Mouse (Mus musculus): ENCODE measurements at regions not wholly inside any gene's neighbourhood (a gene's known extent, or its start where the extent isn't known, plus 50 kb on each side); places are given as distances from the start of the nearest gene placed in this dataset.

DNA sequence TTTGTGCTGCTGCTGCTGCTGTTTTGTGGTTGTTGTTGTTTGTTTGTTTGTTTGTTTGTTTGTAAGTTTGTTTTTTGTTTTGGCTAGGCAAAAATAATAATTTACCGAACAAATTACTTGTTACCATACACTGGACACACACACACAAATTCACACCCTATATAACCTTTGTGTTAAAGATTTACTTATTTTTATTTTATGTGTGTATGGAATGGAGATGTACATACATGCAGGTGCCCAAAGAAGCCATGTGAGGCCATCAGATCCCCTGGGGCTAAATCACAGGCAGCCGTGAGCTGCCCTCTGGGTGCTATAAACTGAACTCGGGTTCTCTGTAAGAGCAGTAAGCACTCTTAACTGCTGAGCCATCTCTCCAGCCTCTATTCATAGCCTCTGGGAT lies 56.0 kb downstream of the Pttg1 start:
- H3K27ac ChIP-seq = no peak overlapping the region
- TF ChIP-seq CTCF (IDR thresholded peaks at IDR 0.05) = no peak
- intact Hi-C loops (cut with DNase I) = no loop called here
- no peak for DNase-seq
- no peak overlapping the region for H3K4me3 ChIP-seq

DNA sequence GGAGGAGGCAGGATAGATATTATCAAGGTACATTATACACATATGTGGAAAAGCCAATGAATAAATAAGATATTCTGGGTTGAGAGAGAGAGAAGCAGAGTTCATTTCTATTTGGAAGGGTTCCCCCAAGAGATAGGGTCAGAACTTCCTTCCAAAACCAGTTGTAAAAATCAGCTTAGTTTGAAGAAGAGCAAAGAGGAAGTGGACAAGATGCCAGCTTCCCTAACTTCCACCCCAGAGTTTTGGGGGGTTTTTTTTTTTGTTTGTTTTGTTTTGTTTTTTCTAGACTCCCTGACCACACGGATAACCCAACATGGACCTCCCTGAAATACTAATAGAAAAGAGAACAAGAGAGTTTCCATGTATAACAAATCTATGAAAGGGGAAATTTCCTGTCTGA lies 57.7 kb downstream of the Pttg1 start:
- intact Hi-C loops (cut with DNase I) = no loop called here
- no peak overlapping the region for H3K27ac ChIP-seq
- H3K4me3 ChIP-seq = no peak overlapping the region
- no peak for DNase-seq
- no peak for TF ChIP-seq CTCF (IDR thresholded peaks at IDR 0.05)

DNA sequence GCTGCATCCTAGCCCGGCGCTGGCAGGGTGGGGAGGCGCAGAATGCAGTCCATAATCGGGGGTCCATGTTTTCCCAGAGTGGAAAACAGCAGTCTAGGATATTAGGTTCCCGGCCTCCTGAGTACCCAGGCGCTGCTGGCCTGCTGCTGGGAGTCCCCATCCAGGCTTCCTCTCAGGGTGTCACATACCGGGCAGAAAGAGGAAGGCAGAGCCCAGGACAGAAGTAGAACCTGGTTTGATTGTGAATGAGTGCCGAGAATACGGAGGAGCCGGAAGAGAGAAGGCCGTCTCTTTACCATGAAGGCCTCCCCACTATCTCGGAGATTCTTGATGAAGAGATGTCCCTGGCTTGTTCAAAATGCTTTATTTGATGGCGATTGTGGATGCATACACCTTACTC lies 64.2 kb downstream of the Pttg1 start:
- no peak overlapping the region for H3K4me3 ChIP-seq
- H3K27ac ChIP-seq = no peak overlapping the region
- intact Hi-C loops (cut with DNase I) = no loop called here
- no peak for DNase-seq
- TF ChIP-seq CTCF (IDR thresholded peaks at IDR 0.05) = no peak

DNA sequence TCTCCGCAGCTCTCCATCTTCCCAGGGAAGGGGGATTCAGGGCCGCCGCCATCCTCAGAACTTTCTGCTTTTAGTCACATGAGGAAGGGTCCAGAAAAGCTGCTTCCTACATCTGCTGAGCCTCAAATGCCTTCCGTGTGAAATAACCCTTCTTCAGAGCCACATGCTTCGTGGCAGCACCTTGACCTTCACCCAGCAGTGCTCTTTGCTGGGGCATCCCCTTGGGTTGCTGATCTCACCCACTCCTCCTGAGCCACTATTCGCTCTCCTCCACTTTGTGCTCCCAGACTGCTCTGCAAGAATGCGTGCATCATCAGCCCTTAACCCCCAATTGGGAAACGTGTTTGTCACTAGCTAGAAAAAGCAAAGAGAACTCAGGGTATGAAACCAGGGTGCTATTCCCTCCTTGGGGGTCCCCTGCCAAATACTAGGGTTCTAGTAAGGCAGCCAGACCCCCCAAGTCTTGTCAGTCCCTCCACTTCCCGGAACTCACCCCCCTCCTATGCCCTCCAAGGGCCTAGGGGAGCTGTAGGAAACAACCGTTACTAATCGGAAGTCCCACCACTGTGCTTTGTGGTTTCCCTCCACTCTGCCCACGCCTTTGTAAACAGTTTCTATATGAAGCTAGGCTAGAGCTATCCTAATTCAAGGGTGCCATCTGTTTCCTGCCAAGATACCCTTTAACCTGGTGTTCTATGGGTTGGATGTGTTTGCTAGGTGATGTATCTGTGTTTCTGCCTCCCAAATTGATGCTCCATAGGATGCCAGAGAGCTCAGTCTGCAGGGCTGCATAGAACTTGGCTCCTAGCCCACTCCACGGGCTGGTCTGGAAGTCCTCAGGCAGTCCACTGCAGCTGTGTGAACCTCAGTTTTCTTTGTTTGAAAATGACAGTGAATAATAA lies 67.4 kb downstream of the Pttg1 start:
- DNase-seq = no peak
- Histone ChIP-seq H3K4me3 (no peak overlapping the region), H3K27ac (no peak overlapping the region)
- intact Hi-C loops (cut with DNase I) = no loop called here
- TF ChIP-seq CTCF (IDR thresholded peaks at IDR 0.05) = no peak

DNA sequence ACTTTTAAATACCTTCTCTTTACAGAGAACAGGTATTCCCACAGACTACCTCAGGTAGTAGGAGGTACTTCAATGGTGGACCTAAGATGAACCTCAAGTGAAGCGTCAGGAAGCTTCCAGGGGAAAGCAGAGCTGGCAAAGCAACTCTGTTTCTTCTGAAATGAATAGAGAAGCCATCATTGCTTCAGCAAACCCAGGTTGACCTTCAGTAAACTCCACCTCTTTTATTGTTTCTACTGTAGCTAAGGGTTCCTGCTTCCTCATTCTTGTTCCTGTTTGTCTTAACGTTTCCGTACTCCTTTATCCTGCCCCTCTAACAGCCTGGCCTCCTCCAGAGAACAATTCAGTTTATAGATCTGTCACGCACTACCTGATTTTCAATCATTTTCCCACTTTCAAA lies 72.4 kb downstream of the Pttg1 start:
- no peak for TF ChIP-seq CTCF (IDR thresholded peaks at IDR 0.05)
- intact Hi-C loops (cut with DNase I) = no loop called here
- DNase-seq = no peak
- H3K27ac ChIP-seq = no peak overlapping the region
- H3K4me3 ChIP-seq = no peak overlapping the region

DNA sequence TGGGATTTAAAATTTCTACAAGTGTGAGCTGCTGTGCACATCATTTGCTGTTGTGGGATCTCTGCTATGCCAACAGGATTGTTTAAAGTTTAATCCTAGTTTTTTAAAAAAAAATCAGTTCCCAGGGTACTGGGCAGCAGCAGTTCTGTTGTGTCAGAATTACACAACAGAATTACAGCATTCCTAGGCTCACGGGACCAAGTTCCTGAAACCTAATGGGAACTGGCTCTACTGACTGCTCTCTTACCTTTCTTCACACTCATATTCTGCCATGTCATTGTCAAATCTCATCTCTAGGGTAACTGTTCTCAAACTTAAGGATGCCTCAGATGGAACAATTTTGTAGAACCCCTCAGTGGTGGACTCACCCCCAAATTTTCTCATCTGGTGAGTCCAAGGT lies 73.0 kb downstream of the Pttg1 start:
- no peak for DNase-seq
- H3K27ac ChIP-seq = no peak overlapping the region
- no peak overlapping the region for H3K4me3 ChIP-seq
- TF ChIP-seq CTCF (IDR thresholded peaks at IDR 0.05) = no peak
- intact Hi-C loops (cut with DNase I) = no loop called here

DNA sequence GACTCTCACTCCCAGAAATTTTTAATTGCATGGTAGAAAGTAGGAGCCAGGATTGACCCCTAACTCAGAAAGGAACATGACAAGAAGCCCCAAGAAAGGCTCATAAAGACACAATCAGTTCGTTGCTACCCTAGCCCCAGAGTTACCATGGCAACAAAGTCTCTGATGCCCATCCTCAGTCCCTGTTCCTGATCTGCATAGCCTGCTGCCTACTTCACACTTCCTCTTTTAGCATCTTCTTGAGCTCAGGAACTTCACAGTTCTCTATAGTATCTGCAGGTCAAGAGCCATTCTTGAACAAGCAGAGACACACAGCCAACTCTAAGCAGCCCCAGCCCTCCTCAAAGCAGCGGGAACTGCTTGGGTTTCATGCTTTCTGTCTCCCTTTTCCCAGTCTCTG lies 74.2 kb downstream of the Pttg1 start:
- TF ChIP-seq CTCF (IDR thresholded peaks at IDR 0.05) = no peak
- DNase-seq = no peak
- intact Hi-C loops (cut with DNase I) = no loop called here
- Histone ChIP-seq H3K4me3 (no peak overlapping the region), H3K27ac (no peak overlapping the region)

DNA sequence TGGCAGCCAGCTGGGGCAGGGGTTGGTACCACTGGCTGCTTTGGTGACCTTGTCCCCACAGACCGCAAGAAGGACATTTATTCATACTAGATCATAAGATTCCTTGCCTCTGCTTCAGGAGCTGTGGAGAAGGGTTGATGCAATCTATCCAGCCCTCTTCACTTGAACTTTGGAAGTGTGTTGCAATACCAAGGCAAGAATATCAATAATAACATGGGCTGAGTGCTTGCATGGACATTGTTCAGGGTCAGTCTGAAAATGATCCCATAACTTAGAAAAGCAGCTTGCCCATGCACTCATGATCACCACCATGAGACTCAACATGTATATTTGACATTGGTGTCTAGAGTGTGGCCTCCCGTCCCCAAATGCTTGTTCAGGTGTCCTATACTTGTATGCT lies 74.7 kb downstream of the Pttg1 start:
- intact Hi-C loops (cut with DNase I) = no loop called here
- no peak for DNase-seq
- Histone ChIP-seq H3K27ac (no peak overlapping the region), H3K4me3 (no peak overlapping the region)
- TF ChIP-seq CTCF (IDR thresholded peaks at IDR 0.05) = no peak

DNA sequence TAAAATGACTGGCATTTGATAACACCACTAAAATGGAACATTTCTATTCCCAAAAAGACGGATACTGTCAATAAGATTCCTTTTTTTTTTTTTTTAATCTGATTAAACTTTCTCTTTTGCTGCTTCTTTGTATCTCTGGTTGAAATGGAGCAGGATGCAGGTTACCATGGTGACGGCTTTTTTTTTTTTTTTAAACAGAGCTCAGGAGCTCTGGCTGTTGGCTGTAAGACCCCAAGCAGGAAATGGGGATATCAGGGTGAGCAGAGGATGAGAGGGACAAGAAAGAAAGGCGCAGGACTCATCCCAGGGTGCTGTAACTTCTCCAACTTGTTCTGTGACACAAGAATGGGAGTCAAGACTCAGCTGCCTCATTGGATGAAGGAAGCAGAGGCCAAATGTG lies 75.8 kb downstream of the Pttg1 start:
- no peak for DNase-seq
- H3K27ac ChIP-seq = no peak overlapping the region
- intact Hi-C loops (cut with DNase I) = no loop called here
- no peak for TF ChIP-seq CTCF (IDR thresholded peaks at IDR 0.05)
- H3K4me3 ChIP-seq = no peak overlapping the region

DNA sequence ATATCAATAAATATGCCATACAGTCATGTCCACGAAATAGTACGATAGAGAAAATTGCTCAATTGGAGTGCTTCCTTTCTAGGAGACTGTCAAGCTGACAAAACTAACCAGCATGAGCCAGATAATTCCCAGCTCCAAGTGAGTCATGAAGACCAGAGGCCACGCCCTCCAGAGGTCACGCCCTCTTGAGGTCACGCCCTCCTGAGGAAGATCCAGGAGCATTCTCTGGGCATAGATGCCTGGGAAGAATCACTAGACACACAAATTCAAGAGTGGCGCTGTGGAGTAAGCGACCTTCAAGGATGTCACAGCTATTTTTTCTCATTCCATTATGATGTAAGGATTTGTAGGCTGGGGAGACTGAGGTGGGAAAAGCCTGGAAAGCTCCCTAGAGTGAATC lies 76.5 kb downstream of the Pttg1 start:
- no peak for TF ChIP-seq CTCF (IDR thresholded peaks at IDR 0.05)
- no peak overlapping the region for H3K4me3 ChIP-seq
- DNase-seq = peak; percentile 29
- intact Hi-C loops (cut with DNase I) = no loop called here
- H3K27ac ChIP-seq = no peak overlapping the region

DNA sequence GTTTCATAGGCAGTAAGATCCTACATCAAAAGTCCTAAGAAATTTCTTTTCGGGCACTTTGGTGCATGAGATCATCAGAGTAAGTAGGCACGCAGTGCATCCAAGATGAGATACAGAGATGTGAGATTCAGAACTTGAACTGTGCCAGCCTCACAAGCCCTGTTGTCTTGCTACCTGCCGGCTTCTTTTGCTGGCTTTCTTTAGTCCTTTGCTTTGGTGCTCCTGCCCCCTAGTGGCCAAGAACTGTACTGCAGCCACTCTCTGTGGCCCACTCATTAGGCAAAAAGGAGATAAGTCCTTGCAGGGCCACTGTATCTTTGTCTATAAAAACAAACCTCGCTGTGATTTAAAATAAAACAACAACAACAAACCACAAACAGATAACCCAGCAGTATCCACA lies 77.5 kb downstream of the Pttg1 start:
- intact Hi-C loops (cut with DNase I) = no loop called here
- peak; percentile 98 for TF ChIP-seq CTCF (IDR thresholded peaks at IDR 0.05)
- Histone ChIP-seq H3K4me3 (no peak overlapping the region), H3K27ac (no peak overlapping the region)
- DNase-seq = peak; percentile 64

DNA sequence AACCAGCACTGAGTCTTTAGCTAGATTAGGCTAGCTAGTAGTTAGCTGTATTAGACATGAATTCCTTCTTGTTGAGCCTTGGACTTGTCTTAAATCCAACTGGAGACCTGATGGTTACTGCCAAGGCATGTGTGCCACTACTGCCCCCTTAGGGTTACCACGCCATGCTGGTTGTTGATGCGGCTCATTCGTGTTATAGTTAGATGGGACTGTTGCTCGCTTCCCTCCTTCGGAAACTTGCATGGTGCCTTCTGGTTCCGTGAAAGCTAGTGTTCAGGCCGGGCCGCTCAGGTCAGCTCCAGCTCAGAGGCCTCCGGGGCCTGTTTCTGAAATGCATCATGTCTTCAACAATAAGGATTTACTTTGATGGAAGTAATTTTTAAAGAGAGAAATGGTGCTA lies 79.6 kb downstream of the Pttg1 start:
- intact Hi-C loops (cut with DNase I) = no loop called here
- no peak for TF ChIP-seq CTCF (IDR thresholded peaks at IDR 0.05)
- Histone ChIP-seq H3K27ac (no peak overlapping the region), H3K4me3 (no peak overlapping the region)
- no peak for DNase-seq

DNA sequence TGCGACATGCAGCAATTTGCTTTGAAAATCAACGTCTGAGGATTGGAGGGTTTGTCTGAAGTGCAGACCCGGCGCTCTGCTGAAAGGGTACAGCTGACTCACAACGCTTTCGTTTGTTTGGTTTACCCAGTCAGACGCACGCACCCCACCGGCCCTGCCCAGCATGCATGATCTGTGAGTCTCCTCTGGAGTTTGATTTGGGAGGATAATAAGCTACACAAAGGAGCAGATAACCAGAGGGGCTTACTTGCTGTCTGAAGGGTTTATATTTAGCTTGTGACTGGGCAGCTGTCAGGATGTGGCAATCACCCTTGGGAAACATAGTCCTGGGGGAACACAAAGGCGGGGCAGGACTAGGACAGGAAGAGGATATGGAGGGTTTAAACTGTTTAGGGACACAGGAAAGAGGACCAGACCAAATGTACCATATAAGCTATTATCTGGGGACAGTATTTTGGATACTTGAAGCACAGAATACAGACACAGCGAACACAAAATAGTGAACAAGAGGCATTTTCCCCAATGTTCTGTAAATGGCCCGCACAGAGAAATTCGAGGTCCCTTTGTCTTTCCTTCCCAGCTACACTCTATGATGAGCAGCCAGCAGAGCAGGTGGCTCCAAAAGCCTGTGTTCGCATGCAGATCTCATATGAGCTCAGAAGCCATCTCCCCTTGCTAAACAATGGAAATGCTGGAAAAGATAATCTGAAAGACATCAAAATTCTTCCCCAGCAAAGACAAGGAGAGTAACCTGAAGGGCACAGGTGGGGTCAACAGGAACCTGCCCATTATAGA lies 81.1 kb downstream of the Pttg1 start:
- intact Hi-C loops (cut with DNase I) = no loop called here
- H3K27ac ChIP-seq = no peak overlapping the region
- TF ChIP-seq CTCF (IDR thresholded peaks at IDR 0.05) = no peak
- DNase-seq = no peak
- H3K4me3 ChIP-seq = no peak overlapping the region
